Mouse (Mus musculus): ENCODE results near the gene Smyd4. TPM values are rescaled to one million over a fixed set of nuclear protein-coding genes. Genes with fewer than 3 reads are reported as not detected.

The Smyd4 gene
- polyA plus RNA-seq (2015; fragmentation: Nextera tagmentation; extraction: Ambion mirVana) = 3.4 and 4.0 TPM in 2 replicates

DNA sequence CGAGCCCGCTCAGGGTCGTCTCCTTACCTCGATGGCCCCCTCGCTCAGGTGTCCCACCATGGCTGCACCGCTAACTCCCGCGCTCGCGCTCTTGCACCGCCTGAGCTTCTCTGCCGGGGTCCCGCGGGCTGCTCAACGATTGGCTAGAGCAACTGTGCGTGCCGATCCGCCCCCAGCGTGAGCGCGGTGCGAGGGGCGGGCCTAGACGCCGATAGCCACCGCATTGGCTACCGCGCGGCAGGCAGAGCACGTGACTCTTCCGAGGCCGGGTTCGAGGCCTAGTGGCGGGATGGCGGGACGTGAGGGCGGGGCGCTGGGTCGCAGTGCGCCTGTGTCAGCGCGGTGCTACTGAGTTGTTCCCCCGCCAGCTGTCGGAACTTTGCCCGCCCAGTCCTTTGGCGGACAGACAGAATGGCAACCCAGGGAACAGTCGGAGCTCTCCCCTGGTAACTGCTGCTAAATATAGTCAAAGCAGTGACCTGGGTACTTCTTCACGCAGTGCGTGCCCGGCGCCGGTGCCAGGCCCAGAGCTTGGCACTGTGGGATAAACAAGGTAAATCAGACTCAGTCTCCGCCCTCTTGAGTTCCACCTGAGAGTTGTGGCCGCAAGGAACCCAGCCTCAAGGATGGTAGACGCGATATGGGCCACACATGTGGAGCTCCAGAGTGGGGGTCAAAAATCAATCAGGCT, at the start of gene Smyd4, which contains the start of gene Rpa1:
Gene Smyd4 (plus strand): TSS at position 235 of the 691 bp plus-strand sequence.
Gene Rpa1 (minus strand): TSS at position 126 of the 691 bp plus-strand sequence.
- no peaks in the 10 kb centered on the region for H3K9me3 ChIP-seq (replicated peaks)
- peaks cover 11% of the 10 kb centered on the region; the same call in 1 of the 2 replicates for H3K36me3 ChIP-seq (replicated peaks)
- peak within 1 kb of the TSS; percentile 90 for H3K4me2 ChIP-seq
- peak; percentile 98 for ATAC-seq (ENCODE audit: insufficient read depth)
- WGBS (ENCODE audit: insufficient replicate concordance) = under 1% methylated on average over 56 of the region's 56 CpGs
- peak within 1 kb of the TSS; percentile 85 for H3K4me3 ChIP-seq (replicated peaks)
- peak within 1 kb of the TSS; percentile 81 for H3K27ac ChIP-seq (replicated peaks)
- H3K27me3 ChIP-seq = no peaks in the 10 kb centered on the region
- peak within 1 kb of the TSS; percentile 93 for H3K9ac ChIP-seq
- peaks cover 57% of the 10 kb centered on the region for H3K4me1 ChIP-seq (replicated peaks)

GRCm38 (mm10) chr11:75298491-75298890, 49.7 kb upstream of the Smyd4 start:
- H3K9me3 ChIP-seq (replicated peaks) = no peaks in the 10 kb centered on the region
- 63% methylated on average over 11 of the region's 11 CpGs for WGBS (ENCODE audit: insufficient replicate concordance)
- no peak for ATAC-seq (ENCODE audit: insufficient read depth)
- peaks cover 40% of the 10 kb centered on the region for H3K36me3 ChIP-seq (replicated peaks)
- H3K9ac ChIP-seq = no peak overlapping the region
- H3K4me3 ChIP-seq (replicated peaks) = no peak overlapping the region
- H3K27ac ChIP-seq (replicated peaks) = no peak overlapping the region
- H3K4me1 ChIP-seq (replicated peaks) = peaks cover 48% of the 10 kb centered on the region
- peaks cover 2% of the 10 kb centered on the region for H3K27me3 ChIP-seq
- no peak overlapping the region for H3K4me2 ChIP-seq

- Histone ChIP-seq H3K4me1 (replicated peaks) (peaks cover 38% of the 10 kb centered on the region), H3K27ac (replicated peaks) (no peak overlapping the region), H3K9ac (no peak overlapping the region), H3K9me3 (replicated peaks) (no peaks in the 10 kb centered on the region), H3K4me2 (no peak overlapping the region), H3K4me3 (replicated peaks) (no peak overlapping the region), H3K36me3 (replicated peaks) (peaks cover 51% of the 10 kb centered on the region), H3K27me3 (no peaks in the 10 kb centered on the region)
- 82% methylated on average over 10 of the region's 10 CpGs for WGBS (ENCODE audit: insufficient replicate concordance)
- no peak for ATAC-seq (ENCODE audit: insufficient read depth)
Observed at GRCm38 (mm10) chr11:75299786-75300185, 48.4 kb upstream of the Smyd4 start.

DNA sequence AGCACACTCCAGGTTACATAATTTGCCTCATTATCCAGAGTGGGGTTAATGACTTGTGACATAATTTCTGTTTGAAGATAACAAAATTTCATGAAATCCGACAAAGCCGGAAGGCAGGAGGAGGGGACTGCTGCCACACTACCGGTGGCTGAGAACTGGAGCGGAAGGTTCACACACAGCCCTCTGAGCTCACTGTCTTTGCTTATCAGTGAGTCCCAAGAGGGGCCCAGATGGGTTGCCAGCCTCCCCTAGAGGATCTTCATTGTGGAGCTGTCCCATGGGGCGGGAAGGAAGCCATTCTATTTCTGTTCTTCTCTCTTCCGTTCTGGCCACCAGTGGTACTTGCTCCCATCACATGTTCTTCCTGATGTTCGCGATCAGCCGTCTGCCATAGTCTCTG, 47.3 kb upstream of the Smyd4 start:
- no peak overlapping the region for H3K9ac ChIP-seq
- H3K9me3 ChIP-seq (replicated peaks) = no peaks in the 10 kb centered on the region
- peak overlapping the region; percentile 27 for H3K4me2 ChIP-seq
- ATAC-seq (ENCODE audit: insufficient read depth) = peak; percentile 66
- H3K27ac ChIP-seq (replicated peaks) = peak overlapping the region; percentile 48; the same call in 1 of the 2 replicates
- H3K36me3 ChIP-seq (replicated peaks) = peaks cover 63% of the 10 kb centered on the region
- H3K4me3 ChIP-seq (replicated peaks) = no peak overlapping the region
- peaks cover 36% of the 10 kb centered on the region for H3K4me1 ChIP-seq (replicated peaks)
- H3K27me3 ChIP-seq = no peaks in the 10 kb centered on the region
- 42% methylated on average over 9 of the region's 9 CpGs for WGBS (ENCODE audit: insufficient replicate concordance)

- ATAC-seq (ENCODE audit: insufficient read depth) = no peak
- H3K4me1 ChIP-seq (replicated peaks) = peaks cover 25% of the 10 kb centered on the region
- 45% methylated on average over 9 of the region's 9 CpGs for WGBS (ENCODE audit: insufficient replicate concordance)
- H3K9me3 ChIP-seq (replicated peaks) = no peaks in the 10 kb centered on the region
- no peak overlapping the region for H3K9ac ChIP-seq
- H3K27me3 ChIP-seq = no peaks in the 10 kb centered on the region
- H3K27ac ChIP-seq (replicated peaks) = no peak overlapping the region
- no peak overlapping the region for H3K4me3 ChIP-seq (replicated peaks)
- H3K4me2 ChIP-seq = no peak overlapping the region
- H3K36me3 ChIP-seq (replicated peaks) = peaks cover 98% of the 10 kb centered on the region
Observed at GRCm38 (mm10) chr11:75304797-75305196, 43.4 kb upstream of the Smyd4 start.

DNA sequence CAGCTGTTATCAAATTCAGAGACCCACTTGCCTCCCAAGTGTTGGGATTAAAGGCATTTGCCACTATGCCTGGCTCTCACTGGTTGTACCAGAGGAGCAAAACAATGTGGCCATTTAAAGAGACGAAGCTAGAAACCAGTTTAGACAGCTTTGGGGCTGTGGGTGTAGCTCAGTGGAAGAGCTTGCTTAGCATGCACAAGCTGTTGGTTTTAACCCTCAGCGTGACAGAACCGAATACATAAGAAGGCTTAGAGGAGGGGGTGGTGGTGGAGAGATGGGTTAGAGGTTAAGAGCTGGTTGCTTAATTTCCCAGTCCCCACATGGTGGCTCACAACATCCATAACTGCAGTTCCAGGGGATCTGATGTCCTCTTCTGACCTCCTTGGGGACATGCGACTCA, 39.6 kb upstream of the Smyd4 start:
- Histone ChIP-seq H3K9ac (no peak overlapping the region), H3K4me2 (no peak overlapping the region), H3K9me3 (replicated peaks) (no peaks in the 10 kb centered on the region), H3K36me3 (replicated peaks) (peaks cover 98% of the 10 kb centered on the region), H3K4me1 (replicated peaks) (peaks cover 11% of the 10 kb centered on the region), H3K27me3 (no peaks in the 10 kb centered on the region), H3K27ac (replicated peaks) (no peak overlapping the region), H3K4me3 (replicated peaks) (no peak overlapping the region)
- WGBS (ENCODE audit: insufficient replicate concordance) = 86% methylated on average over 4 of the region's 4 CpGs
- no peak for ATAC-seq (ENCODE audit: insufficient read depth)

GRCm38 (mm10) chr11:75310813-75311212, 37.4 kb upstream of the Smyd4 start:
- Histone ChIP-seq H3K36me3 (replicated peaks) (peaks cover 99% of the 10 kb centered on the region), H3K27ac (replicated peaks) (no peak overlapping the region), H3K9ac (no peak overlapping the region), H3K4me2 (no peak overlapping the region), H3K4me1 (replicated peaks) (peaks cover 14% of the 10 kb centered on the region), H3K9me3 (replicated peaks) (no peaks in the 10 kb centered on the region), H3K27me3 (no peaks in the 10 kb centered on the region), H3K4me3 (replicated peaks) (no peak overlapping the region)
- WGBS (ENCODE audit: insufficient replicate concordance) = 83% methylated on average over 8 of the region's 8 CpGs
- no peak for ATAC-seq (ENCODE audit: insufficient read depth)

DNA sequence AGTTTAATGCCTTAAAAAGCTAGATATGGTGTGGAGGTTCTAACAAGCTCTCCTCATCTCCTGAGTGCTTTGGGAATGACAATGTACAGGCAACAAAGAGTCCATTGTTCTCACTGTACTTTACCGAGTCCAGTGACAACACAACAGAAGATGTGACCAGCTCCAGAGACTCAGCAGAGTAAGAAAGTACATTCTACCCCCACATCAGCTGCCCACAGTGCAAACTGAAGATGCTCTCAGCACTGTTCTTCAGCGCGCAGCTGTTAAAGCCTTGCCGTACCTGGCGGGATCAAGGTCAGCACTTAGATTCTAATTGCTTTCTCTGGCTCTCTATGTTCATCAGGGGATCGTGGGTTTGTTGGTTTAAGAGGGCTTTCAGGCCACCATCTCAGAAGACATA, 36.5 kb upstream of the Smyd4 start:
- Histone ChIP-seq H3K9ac (no peak overlapping the region), H3K4me3 (replicated peaks) (no peak overlapping the region), H3K27ac (replicated peaks) (no peak overlapping the region), H3K9me3 (replicated peaks) (no peaks in the 10 kb centered on the region), H3K4me2 (no peak overlapping the region), H3K27me3 (no peaks in the 10 kb centered on the region), H3K4me1 (replicated peaks) (peaks cover 13% of the 10 kb centered on the region), H3K36me3 (replicated peaks) (peaks cover 97% of the 10 kb centered on the region)
- no peak for ATAC-seq (ENCODE audit: insufficient read depth)
- 90% methylated on average over 6 of the region's 6 CpGs for WGBS (ENCODE audit: insufficient replicate concordance)

DNA sequence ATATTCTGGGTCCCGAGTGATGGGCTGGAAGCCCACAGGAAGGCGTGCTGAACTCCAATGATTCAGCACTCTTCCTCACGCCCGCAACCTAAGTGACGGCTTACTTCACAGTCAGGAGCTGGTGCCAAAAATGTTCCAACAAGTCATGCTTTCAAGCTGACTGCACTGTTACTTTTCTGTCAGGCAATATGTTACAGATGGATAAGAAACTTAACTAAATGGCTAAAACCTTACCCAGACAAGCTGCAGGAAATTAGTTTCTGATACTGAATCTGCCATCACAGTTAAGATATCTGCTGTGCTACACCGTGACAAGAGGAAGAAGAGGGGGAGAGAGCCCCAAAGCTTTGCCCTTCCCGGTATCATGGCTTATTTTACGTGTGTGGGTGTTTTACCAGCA, 34.4 kb upstream of the Smyd4 start:
- Histone ChIP-seq H3K4me1 (replicated peaks) (peaks cover 19% of the 10 kb centered on the region), H3K9ac (no peak overlapping the region), H3K9me3 (replicated peaks) (no peaks in the 10 kb centered on the region), H3K4me2 (no peak overlapping the region), H3K36me3 (replicated peaks) (peaks cover 97% of the 10 kb centered on the region), H3K27ac (replicated peaks) (no peak overlapping the region), H3K27me3 (no peaks in the 10 kb centered on the region), H3K4me3 (replicated peaks) (no peak overlapping the region)
- WGBS (ENCODE audit: insufficient replicate concordance) = 39% methylated on average over 8 of the region's 8 CpGs
- ATAC-seq (ENCODE audit: insufficient read depth) = peak; percentile 54; the same call in 1 of the 2 replicates

GRCm38 (mm10) chr11:75318351-75319221, 29.6 kb upstream of the Smyd4 start:
- Histone ChIP-seq H3K4me2 (peak overlapping the region; percentile 7; the same call in 1 of the 2 replicates), H3K27ac (replicated peaks) (no peak overlapping the region), H3K4me3 (replicated peaks) (no peak overlapping the region), H3K36me3 (replicated peaks) (peaks cover 66% of the 10 kb centered on the region), H3K4me1 (replicated peaks) (peaks cover 46% of the 10 kb centered on the region), H3K9ac (no peak overlapping the region), H3K9me3 (replicated peaks) (no peaks in the 10 kb centered on the region), H3K27me3 (no peaks in the 10 kb centered on the region)
- no peak for ATAC-seq (ENCODE audit: insufficient read depth)
- WGBS (ENCODE audit: insufficient replicate concordance) = 71% methylated on average over 14 of the region's 14 CpGs

- no peak for ATAC-seq (ENCODE audit: insufficient read depth)
- no peaks in the 10 kb centered on the region for H3K9me3 ChIP-seq (replicated peaks)
- H3K27me3 ChIP-seq = no peaks in the 10 kb centered on the region
- H3K27ac ChIP-seq (replicated peaks) = no peak overlapping the region
- peaks cover 64% of the 10 kb centered on the region for H3K36me3 ChIP-seq (replicated peaks)
- no peak overlapping the region for H3K4me3 ChIP-seq (replicated peaks)
- 73% methylated on average over 5 of the region's 5 CpGs for WGBS (ENCODE audit: insufficient replicate concordance)
- no peak overlapping the region for H3K9ac ChIP-seq
- H3K4me2 ChIP-seq = no peak overlapping the region
- H3K4me1 ChIP-seq (replicated peaks) = peaks cover 45% of the 10 kb centered on the region
Observed at GRCm38 (mm10) chr11:75319246-75319645, 29.0 kb upstream of the Smyd4 start.
